Mouse (Mus musculus) layer of hippocampus, adult 11-12 months (tissue): ENCODE measurements around the gene Map7.
A peak's percentile ranks its signal among the peaks of the same experiment; 100 is the strongest.

Source experiments
- DNase-seq: peaks from one replicate; pipeline ENCODE4 v3.0.0; 2022; ENCODE audit warnings: low spot score

The Map7 gene

GRCm38 (mm10) chr10:20186800-20187273, 38.6 kb downstream of the Map7 start:
- DNase-seq: no peak

DNA sequence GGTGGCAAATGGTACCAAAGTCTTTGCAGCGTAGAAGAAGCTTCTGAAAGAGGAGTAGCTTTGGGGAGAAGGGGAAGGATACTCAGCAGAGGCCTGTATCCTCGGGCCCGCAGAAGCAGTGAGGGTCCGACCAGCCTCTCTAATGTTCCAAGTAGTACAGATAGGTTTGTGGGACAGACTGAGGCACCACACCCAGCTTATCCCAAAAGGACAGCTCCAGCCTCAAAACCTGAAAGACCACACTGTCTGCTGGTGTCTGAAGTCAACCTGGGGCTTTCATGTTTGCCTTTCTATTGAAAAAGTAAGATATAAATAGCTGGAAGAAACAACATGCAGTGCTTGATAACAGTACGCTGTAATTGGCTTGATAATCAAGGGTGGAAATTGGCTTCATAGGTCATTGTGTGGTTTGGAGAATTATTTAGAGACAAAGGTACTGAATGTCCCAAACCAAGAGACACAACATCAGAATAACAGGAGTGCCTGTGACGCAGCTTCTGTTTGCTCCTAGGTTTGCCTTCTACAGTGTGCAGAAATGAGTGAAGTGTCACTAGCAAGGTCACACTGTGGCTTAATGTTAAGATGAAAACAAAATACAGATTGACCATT, 42.0 kb downstream of the Map7 start:
- DNase-seq: no peak

- no peak for DNase-seq
Measured at GRCm38 (mm10) chr10:20194847-20195540, 46.7 kb downstream of the Map7 start.

DNA sequence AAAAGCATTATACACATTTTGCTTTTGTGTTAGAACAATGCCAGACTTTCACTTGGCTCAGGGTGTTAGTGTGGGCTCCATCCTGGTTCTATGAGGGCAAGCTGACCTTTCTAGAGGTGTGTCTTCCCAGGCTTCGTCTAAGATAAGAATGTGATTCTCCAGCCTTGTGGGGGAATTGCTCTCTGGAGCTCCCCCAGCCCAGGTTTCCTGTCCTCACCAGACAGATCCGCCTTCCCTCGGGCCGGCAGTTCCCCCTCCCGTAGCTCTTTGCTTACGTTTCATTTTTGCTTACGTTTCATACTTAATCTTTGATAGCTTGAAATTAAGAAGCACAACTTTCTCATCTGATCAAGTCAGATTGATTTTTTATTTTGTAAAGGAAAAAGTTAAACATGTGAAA, 48.8 kb downstream of the Map7 start:
- no peak for DNase-seq

DNA sequence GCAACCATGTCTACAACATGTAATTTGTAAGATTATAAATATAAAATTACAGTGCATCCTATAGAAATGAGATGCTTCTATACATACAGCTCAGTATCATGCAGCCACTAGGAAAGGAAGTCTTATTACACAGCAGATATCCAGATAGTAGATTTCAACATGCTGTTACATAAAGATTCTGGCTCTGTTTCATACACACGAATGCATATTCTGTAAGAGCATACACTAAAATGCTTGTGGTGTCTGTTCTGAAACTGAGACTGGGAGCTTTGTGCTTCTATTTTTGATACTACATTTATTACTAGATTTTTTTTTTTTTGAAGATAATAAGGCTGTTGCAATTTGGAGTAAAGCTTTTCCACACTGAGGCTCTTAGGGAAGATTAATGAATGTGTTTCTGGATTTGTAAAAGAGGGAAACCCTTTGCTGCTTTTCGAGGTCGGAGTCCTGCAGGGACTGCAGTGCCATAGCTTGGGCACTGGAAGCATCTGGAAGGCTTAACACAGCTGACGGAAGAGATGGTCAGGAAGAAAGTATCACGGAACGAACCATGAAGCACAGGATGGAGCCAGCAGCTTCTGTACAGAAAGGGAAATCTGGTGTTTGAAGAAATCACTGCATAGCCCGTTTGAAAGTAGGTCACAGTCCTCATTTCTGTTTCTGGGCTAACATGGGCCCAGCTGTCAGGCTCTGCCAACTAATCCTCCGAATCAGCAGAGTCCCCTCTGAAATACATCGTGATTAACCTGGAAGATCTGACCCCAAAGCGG, 50.9 kb downstream of the Map7 start:
- DNase-seq: no peak

- no peak for DNase-seq
Measured at GRCm38 (mm10) chr10:20201236-20201635, 53.0 kb downstream of the Map7 start.

DNA sequence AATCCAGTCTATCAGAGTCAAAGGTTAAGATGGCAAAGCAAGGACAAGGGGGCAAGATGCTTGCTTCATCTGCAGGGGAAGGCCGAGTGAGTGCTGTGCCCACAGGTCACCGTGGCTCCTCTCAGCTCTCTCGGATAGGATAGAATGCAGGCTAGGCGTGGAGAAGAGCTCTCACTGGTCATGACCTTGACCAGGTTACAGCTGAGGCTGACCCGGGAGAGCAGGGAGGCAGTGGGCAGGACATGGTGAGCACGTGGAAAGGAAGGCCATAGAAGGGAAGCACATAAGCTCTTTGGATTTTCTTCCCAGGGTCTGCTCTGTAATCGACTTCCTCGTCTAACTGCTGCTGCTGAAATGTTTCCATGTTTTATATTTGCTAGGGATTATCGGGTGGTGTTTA, 53.9 kb downstream of the Map7 start:
- DNase-seq: no peak

- DNase-seq: peak; percentile 55
Measured at GRCm38 (mm10) chr10:20202818-20203217, 54.5 kb downstream of the Map7 start.

DNA sequence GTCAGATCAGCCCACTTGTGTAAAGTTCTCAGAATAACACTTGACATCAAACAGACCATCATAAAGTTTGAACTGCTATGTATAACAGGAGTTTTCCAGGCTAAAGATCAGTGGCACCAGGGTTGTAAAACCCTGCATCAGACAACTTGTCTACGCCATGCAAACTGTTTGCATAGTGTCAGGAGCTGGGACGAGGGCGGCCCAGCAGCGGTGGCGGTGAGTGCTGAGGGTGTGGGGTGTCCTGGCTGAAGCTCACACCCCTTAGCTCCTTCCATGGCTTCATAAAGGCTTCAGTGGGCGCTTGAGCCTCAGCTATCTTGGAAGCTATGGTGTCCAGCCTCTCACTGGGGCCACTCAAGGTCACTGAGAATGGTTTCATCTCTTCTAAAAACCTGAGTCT, 55.2 kb downstream of the Map7 start:
- no peak for DNase-seq

- no peak for DNase-seq
Measured at GRCm38 (mm10) chr10:20204696-20205431, 56.6 kb downstream of the Map7 start.

- no peak for DNase-seq
Measured at GRCm38 (mm10) chr10:20206966-20207365, 58.7 kb downstream of the Map7 start.

DNA sequence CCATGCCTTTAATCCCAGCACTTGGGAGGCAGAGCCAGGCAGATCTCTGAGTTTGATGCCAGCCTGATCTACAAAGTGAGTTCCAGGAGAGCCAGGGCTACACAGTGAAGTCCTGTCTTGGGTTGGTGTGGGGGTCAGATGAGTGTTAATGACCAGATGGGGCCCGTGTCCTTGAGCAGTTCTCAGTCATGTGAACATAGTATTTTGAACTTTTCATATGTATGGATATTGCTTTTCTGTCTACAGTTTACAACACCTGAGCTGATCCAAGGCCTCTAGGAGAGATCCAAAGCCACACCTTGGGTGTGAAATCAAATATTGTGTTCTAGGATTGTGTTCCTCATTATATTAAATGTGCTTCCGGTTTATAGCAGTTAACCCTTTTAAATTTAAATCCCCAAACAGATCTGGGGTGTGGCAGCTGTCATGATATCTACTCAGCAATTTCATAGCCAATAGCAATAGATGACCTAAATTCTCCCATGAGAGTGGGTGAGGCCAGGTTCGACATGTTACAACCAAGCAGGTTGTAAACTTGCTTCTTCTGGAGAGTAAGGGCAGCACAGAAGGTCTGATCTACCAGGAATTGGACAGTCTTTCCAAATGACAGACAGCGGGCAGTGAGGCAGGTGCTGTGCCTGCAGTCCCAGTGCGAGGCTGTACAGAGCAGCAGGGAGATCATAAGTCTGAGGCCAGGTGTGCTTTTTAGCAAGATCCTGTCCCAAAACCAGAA, 61.5 kb downstream of the Map7 start:
- DNase-seq: no peak

DNA sequence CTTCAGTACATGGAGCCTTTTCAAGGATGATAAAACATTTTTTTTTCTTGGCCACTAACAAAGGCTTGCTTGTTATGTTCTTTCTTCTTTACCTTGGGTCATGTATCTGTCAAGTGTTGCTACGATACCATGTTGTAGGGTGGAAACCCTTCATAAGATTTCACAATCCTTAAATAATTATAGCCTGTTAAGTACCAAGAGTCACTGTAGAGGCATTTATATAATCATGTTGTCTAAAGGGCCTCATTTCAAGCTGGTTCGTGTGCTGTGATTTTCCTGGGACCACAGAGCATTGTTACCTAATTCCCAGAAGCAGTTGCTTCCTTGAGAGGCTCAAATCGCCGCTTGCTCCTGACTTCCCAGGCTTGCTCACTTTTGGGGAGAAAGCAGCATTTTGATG, 66.1 kb downstream of the Map7 start:
- no peak for DNase-seq

- no peak for DNase-seq
Measured at GRCm38 (mm10) chr10:20216982-20217381, 68.7 kb downstream of the Map7 start.

DNA sequence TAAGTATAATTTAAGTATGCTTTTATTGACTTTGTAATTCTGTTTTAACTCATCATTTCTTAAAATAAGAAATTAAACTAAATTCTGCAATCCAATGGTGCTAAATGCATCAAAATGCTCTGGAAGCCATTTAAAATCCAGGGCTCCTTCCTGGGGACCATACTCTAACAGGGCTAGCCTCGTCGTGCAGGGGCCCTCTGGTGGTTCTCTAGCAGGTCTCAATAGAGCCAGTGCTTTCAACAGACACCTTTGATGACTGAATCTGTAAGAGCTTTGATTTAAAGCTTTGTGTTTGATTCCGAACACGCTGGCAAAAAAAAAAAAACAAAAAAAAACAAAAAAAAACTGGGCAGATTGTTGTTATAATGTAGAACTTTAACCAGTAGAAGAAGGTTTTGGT, 70.6 kb downstream of the Map7 start:
- no peak for DNase-seq

- no peak for DNase-seq
Measured at GRCm38 (mm10) chr10:20219538-20219937, 71.3 kb downstream of the Map7 start.

- no peak for DNase-seq
Measured at GRCm38 (mm10) chr10:20220443-20221071, 72.3 kb downstream of the Map7 start.

DNA sequence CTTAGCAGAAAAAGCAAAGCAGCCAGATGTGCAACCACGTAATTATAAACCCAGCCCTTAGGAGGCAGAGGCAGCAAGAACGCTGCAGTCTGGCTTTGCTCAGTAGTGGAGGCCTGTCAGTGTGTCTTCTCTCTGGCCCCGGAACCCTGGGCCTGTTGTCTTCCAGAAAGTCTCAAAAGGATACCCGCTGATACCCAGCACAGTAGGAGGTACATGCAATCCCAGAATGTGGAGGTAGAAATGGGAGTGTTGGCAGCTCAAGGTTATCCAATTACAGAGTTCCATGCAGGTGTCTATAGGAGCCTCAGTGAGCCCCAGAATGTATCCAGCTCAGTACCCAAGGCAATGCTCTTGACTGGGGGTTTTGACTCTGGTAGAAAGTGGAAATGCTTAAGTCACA, 73.7 kb downstream of the Map7 start:
- DNase-seq: no peak

DNA sequence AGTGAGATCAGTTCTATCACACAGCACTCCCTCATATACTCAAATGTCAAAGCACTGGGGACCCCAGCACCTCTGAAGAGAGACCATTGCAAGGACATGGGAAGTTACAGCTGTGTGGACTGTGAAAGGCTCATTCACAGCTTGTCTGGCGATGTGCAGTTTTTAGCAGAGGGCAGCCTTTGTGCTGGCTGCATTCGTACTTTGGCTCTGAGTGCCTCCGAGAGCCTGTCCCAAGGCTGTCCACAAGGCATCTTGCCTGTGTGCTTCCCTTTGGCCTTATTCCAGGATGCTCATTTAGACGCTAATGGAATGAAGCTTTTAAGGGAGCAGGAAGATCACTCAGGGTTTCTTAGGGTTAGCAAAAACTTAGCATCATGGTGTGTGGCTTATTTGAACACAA, 78.5 kb downstream of the Map7 start:
- peak; percentile 32 for DNase-seq

DNA sequence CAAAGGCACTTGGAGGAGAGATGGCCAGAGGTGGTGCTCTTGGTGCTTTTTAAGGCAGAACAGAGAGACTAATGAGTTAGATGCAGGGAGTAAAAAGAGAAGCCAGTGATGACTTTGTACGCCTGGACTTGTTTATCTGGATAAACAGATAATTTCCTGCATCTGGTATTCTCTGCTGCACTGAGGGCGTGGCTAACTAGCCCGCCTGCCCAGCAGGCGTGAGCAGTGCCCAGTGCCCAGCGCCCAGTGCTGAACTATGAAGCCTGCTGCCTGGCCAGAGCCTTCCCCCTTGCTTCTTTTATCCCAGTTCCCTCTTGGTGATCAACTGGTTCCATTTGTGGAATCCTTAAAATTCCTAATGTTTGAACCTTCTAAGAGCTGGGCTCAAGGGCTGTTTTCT, 81.8 kb downstream of the Map7 start:
- DNase-seq: no peak

GRCm38 (mm10) chr10:20233451-20233850, 85.2 kb downstream of the Map7 start:
- DNase-seq: no peak
